Mouse (Mus musculus): ENCODE measurements at regions not wholly inside any gene's neighbourhood (a gene's known extent, or its start where the extent isn't known, plus 50 kb on each side); places are given as distances from the start of the nearest gene placed in this dataset.

DNA sequence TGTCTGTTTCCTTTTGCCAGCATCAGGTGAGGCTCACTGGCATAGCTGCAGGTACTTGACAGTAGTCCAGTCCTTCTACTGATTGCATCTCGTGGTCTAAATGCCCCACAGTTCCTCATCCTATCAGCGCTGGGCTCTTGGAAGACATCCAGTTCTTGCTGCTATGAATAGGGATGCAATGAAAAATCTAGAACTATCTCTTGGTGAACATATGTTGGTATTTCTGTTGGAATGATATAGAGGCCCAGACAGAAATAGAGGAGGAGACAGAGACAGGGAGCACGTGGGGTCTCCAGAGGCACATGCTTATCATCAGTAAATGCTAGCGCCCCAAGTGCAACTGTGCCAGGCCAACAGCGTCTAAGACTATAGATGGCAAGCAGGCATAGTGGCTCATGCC, 81.4 kb upstream of the Ctnnb1 start:
- no peak for ATAC-seq (ENCODE audit: low read depth)
- no peak overlapping the region for H3K27ac ChIP-seq (ENCODE audit: low read depth, low read length)
- no peak overlapping the region for H3K4me3 ChIP-seq (ENCODE audit: low read depth, low read length)
- H3K36me3 ChIP-seq (ENCODE audit: control insufficient read depth, insufficient read depth, low read length), result no peaks in the 10 kb centered on the region
- H3K9me3 ChIP-seq (ENCODE audit: control insufficient read depth, low read length), result no peaks in the 10 kb centered on the region
- no peaks in the 10 kb centered on the region for H3K4me1 ChIP-seq (ENCODE audit: control insufficient read depth, insufficient read depth, low read length)
- H3K4me2 ChIP-seq (ENCODE audit: low read depth, low read length), result no peak overlapping the region
- WGBS, result 83% methylated on average over 5 of the region's 5 CpGs
- no peaks in the 10 kb centered on the region for H3K27me3 ChIP-seq (ENCODE audit: control insufficient read depth, insufficient read depth, low read length)
- no peak overlapping the region for H3K9ac ChIP-seq (replicated peaks; ENCODE audit: low read depth, low read length)

DNA sequence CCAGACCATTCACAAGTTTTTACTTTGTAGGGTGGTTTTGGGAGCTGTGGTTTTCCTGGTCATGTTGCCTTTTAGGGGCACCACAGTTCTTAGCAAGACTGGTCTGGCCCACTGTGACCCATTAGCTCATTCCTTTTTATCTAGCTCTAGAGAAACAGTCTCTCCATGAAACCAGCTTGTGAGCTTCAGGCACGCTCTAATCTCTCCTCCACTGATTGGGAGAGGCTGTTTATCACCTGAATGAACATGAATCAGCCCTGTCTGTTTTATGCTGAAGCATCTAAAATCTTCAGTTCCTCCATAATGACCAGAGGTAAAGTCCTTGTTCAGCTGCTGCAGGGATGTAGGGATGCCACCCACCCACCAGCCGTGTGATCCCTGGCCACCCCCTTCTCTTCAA, 80.1 kb upstream of the Ctnnb1 start:
- H3K9ac ChIP-seq (replicated peaks; ENCODE audit: low read depth, low read length), result no peak overlapping the region
- H3K9me3 ChIP-seq (ENCODE audit: control insufficient read depth, low read length), result no peaks in the 10 kb centered on the region
- no peak overlapping the region for H3K4me2 ChIP-seq (ENCODE audit: low read depth, low read length)
- no peaks in the 10 kb centered on the region for H3K36me3 ChIP-seq (ENCODE audit: control insufficient read depth, insufficient read depth, low read length)
- WGBS, result 72% methylated on average over 2 of the region's 2 CpGs
- no peaks in the 10 kb centered on the region for H3K4me1 ChIP-seq (ENCODE audit: control insufficient read depth, insufficient read depth, low read length)
- H3K27ac ChIP-seq (ENCODE audit: low read depth, low read length), result no peak overlapping the region
- H3K4me3 ChIP-seq (ENCODE audit: low read depth, low read length), result no peak overlapping the region
- H3K27me3 ChIP-seq (ENCODE audit: control insufficient read depth, insufficient read depth, low read length), result no peaks in the 10 kb centered on the region
- no peak for ATAC-seq (ENCODE audit: low read depth)

DNA sequence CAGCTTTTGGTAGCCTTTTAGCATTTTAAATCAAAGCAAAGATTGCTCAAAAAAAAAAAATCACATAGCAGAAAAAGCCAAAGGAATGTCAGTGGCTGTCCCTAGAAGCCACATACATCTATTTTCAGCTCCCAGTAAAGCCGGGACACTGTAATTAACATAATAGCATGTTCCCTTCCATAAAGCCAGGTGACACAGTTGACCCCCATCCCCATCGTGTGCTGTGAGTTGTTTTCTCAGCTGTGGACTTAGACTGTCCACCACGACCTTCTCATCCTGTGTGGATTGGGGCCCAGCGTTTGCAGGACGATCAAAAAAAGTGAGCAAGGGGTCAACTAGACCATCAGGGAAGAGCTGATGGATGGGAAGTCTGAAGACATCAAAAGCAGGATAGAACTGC, 78.9 kb upstream of the Ctnnb1 start:
- Histone ChIP-seq H3K4me2 (ENCODE audit: low read depth, low read length) (no peak overlapping the region), H3K27me3 (ENCODE audit: control insufficient read depth, insufficient read depth, low read length) (no peaks in the 10 kb centered on the region), H3K9ac (replicated peaks; ENCODE audit: low read depth, low read length) (no peak overlapping the region), H3K4me3 (ENCODE audit: low read depth, low read length) (no peak overlapping the region), H3K4me1 (ENCODE audit: control insufficient read depth, insufficient read depth, low read length) (no peaks in the 10 kb centered on the region), H3K36me3 (ENCODE audit: control insufficient read depth, insufficient read depth, low read length) (no peaks in the 10 kb centered on the region), H3K9me3 (ENCODE audit: control insufficient read depth, low read length) (no peaks in the 10 kb centered on the region), H3K27ac (ENCODE audit: low read depth, low read length) (no peak overlapping the region)
- no peak for ATAC-seq (ENCODE audit: low read depth)
- WGBS, result 80% methylated on average over 5 of the region's 5 CpGs

DNA sequence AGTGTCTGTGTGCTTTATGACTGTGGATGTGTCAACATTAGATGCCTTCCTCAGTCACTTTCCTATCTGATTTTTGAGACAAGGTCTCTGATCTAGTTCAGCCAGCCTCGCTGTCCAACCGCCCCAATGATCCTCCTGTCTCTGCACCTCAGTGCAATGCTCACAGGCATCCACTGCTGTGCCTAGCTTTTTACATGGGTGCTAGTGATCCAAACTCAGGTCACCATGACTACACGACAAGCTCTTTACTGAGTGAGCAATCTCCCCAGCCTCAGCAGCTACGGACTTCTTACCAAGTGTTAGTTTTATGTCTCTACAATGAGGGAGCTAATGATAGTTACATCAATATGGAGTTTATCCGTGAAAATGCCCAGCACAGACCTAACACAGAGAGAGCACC, 77.1 kb upstream of the Ctnnb1 start:
- peaks cover 3% of the 10 kb centered on the region; the same call in 1 of the 2 replicates for H3K4me1 ChIP-seq (ENCODE audit: control insufficient read depth, insufficient read depth, low read length)
- H3K4me2 ChIP-seq (ENCODE audit: low read depth, low read length), result no peak overlapping the region
- no peak overlapping the region for H3K9ac ChIP-seq (replicated peaks; ENCODE audit: low read depth, low read length)
- 75% methylated on average over 5 of the region's 5 CpGs for WGBS
- H3K36me3 ChIP-seq (ENCODE audit: control insufficient read depth, insufficient read depth, low read length), result no peaks in the 10 kb centered on the region
- ATAC-seq (ENCODE audit: low read depth), result no peak
- H3K27me3 ChIP-seq (ENCODE audit: control insufficient read depth, insufficient read depth, low read length), result no peaks in the 10 kb centered on the region
- no peaks in the 10 kb centered on the region for H3K9me3 ChIP-seq (ENCODE audit: control insufficient read depth, low read length)
- H3K4me3 ChIP-seq (ENCODE audit: low read depth, low read length), result no peak overlapping the region
- no peak overlapping the region for H3K27ac ChIP-seq (ENCODE audit: low read depth, low read length)

DNA sequence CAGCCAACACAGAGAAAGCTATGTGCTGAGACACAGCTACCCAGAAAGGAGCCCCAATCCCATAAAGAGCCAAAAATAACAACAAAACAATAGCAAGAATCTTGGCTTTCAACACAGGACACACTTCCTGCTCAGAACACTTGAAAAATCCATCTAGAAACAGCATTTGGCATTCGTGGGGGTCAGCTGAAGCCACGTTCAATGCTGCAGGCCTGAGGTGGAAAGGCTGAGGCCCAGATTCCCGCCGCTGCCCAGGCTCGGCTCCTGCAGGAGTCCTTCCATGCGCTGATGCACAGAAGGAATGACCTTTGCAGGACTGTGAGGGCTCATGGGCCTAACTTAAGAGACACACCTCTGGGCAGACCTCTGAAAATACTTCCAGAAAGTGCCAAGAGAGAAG, 76.4 kb upstream of the Ctnnb1 start:
- no peak for ATAC-seq (ENCODE audit: low read depth)
- Histone ChIP-seq H3K9me3 (ENCODE audit: control insufficient read depth, low read length) (no peaks in the 10 kb centered on the region), H3K4me2 (ENCODE audit: low read depth, low read length) (no peak overlapping the region), H3K27ac (ENCODE audit: low read depth, low read length) (peak overlapping the region; percentile 34; the same call in 1 of the 2 replicates), H3K27me3 (ENCODE audit: control insufficient read depth, insufficient read depth, low read length) (no peaks in the 10 kb centered on the region), H3K36me3 (ENCODE audit: control insufficient read depth, insufficient read depth, low read length) (no peaks in the 10 kb centered on the region), H3K9ac (replicated peaks; ENCODE audit: low read depth, low read length) (no peak overlapping the region), H3K4me3 (ENCODE audit: low read depth, low read length) (no peak overlapping the region), H3K4me1 (ENCODE audit: control insufficient read depth, insufficient read depth, low read length) (peaks cover 3% of the 10 kb centered on the region; the same call in 1 of the 2 replicates)
- 75% methylated on average over 6 of the region's 6 CpGs for WGBS

DNA sequence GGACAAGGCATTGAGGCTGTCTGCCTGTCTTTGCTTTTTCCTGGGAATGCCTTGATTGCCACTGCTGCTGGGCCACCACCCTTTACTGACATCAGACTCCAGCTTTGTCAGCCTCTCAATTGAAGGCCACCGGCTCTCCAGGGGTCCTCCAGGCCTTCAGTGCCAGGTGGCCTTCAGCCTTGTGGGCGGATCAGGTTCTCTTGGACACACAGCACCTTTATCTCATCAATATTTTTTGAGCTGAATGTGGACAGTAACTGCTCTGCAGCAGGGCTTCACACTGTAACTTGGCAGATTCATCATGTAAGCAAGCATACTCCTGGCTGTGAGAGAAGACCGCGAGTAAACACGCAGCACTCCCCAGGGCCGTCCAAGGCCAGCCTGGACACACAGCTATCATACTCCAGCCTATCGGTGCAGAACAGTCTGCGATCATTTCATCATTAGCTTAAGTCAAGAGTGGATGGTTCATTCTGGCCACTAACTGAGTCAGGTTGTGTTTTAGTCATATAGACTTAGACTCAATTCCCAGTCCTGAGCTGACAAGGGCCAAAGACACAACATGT, 75.9 kb upstream of the Ctnnb1 start:
- no peak overlapping the region for H3K4me3 ChIP-seq (ENCODE audit: low read depth, low read length)
- peaks cover 3% of the 10 kb centered on the region; the same call in 1 of the 2 replicates for H3K4me1 ChIP-seq (ENCODE audit: control insufficient read depth, insufficient read depth, low read length)
- no peak overlapping the region for H3K4me2 ChIP-seq (ENCODE audit: low read depth, low read length)
- no peaks in the 10 kb centered on the region for H3K9me3 ChIP-seq (ENCODE audit: control insufficient read depth, low read length)
- H3K36me3 ChIP-seq (ENCODE audit: control insufficient read depth, insufficient read depth, low read length), result no peaks in the 10 kb centered on the region
- 86% methylated on average over 8 of the region's 8 CpGs for WGBS
- peak overlapping the region; percentile 34; the same call in 1 of the 2 replicates for H3K27ac ChIP-seq (ENCODE audit: low read depth, low read length)
- no peak for ATAC-seq (ENCODE audit: low read depth)
- no peaks in the 10 kb centered on the region for H3K27me3 ChIP-seq (ENCODE audit: control insufficient read depth, insufficient read depth, low read length)
- H3K9ac ChIP-seq (replicated peaks; ENCODE audit: low read depth, low read length), result no peak overlapping the region

DNA sequence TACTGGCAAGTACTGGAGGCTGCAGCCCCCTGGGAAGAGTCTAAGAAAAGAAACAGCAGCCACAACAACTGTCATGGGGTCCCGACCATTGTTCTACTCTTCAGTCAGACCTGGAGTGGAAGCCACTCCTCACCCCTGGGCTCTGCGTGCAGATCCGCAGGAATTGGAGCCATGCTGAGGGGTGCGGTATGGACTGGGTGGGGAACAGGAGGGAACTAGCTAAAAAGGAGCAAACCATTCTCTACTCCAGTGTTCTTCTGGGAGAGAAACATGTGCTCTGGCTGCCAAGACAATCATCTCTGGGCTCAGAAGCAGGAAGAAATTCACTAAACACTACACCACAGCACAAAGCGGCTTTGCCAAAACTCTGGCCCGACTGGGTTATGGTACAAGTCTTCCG, 74.7 kb upstream of the Ctnnb1 start:
- no peak overlapping the region for H3K4me2 ChIP-seq (ENCODE audit: low read depth, low read length)
- H3K4me1 ChIP-seq (ENCODE audit: control insufficient read depth, insufficient read depth, low read length), result peaks cover 3% of the 10 kb centered on the region; the same call in 1 of the 2 replicates
- no peaks in the 10 kb centered on the region for H3K9me3 ChIP-seq (ENCODE audit: control insufficient read depth, low read length)
- no peaks in the 10 kb centered on the region for H3K27me3 ChIP-seq (ENCODE audit: control insufficient read depth, insufficient read depth, low read length)
- ATAC-seq (ENCODE audit: low read depth), result no peak
- 60% methylated on average over 7 of the region's 7 CpGs for WGBS
- no peak overlapping the region for H3K9ac ChIP-seq (replicated peaks; ENCODE audit: low read depth, low read length)
- no peak overlapping the region for H3K27ac ChIP-seq (ENCODE audit: low read depth, low read length)
- H3K4me3 ChIP-seq (ENCODE audit: low read depth, low read length), result no peak overlapping the region
- H3K36me3 ChIP-seq (ENCODE audit: control insufficient read depth, insufficient read depth, low read length), result no peaks in the 10 kb centered on the region

DNA sequence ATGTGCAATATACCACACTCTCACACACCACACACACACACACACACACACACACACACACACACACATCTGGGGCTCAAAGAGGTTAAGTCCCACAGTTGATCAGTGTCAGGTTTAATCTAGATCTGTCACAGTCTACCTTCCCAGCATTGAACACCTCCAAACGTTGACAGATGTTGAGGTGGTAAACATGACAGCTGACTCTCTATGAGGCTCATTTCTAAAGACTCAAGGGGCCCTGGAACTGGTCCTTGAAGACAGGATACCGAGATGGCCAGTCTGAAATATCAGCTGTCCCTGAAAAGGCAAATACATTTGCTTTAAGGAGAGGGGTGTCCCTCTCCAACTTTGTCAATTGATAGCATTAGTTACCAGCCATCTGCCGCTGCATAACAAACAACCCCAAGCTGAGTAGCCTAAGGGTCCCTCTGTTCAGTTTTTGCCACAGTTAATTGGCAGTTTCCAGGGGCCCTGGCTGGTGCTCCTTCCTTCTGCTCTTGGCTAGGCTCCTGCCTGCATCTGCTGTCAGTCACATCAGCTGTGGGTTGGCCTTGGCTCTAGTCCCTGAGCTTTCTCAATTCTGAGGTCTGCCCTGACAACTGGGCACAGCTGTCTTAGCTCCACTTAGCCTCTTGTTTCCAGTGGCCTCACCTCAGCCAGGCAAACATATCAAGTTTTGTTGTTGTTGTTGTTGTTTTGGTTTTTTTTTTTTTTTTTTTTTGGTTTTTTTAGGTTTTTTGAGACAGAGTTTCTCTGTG, 73.5 kb upstream of the Ctnnb1 start:
- 42% methylated on average over 3 of the region's 3 CpGs for WGBS
- no peaks in the 10 kb centered on the region for H3K36me3 ChIP-seq (ENCODE audit: control insufficient read depth, insufficient read depth, low read length)
- no peak overlapping the region for H3K9ac ChIP-seq (replicated peaks; ENCODE audit: low read depth, low read length)
- no peak overlapping the region for H3K4me2 ChIP-seq (ENCODE audit: low read depth, low read length)
- no peak for ATAC-seq (ENCODE audit: low read depth)
- H3K9me3 ChIP-seq (ENCODE audit: control insufficient read depth, low read length), result no peaks in the 10 kb centered on the region
- H3K27me3 ChIP-seq (ENCODE audit: control insufficient read depth, insufficient read depth, low read length), result no peaks in the 10 kb centered on the region
- peaks cover 3% of the 10 kb centered on the region; the same call in 1 of the 2 replicates for H3K4me1 ChIP-seq (ENCODE audit: control insufficient read depth, insufficient read depth, low read length)
- H3K27ac ChIP-seq (ENCODE audit: low read depth, low read length), result no peak overlapping the region
- H3K4me3 ChIP-seq (ENCODE audit: low read depth, low read length), result no peak overlapping the region

DNA sequence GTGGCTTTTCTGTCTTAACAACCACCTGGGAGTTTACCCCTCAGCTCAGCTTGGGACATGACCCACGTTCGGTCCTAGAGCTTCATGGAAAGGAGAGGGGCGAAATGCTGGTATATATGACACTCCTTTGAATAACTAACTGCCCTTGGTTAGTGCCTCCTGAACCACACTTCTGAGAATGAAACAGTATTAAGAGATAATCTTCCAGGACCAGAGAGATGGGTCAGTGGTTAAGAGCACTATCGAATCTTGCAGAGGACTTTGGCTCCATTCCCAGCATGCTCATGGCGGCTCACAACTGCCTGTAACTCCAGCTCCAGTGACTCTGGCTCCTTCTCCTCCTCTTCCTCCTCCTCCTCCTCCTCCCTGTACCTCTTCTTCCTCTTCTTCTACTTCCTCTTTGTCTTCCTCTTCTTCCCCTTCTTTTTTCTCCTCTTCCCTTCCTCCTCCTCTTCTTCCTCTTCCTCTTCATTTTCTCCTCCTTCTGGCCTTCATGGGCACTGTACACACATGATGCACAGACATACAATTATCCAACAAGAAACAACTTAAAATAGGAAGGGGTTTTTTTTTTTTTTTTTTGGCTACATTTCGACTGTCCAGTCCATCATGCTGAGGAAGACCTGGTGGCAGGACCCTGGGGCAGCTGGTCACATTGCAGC, 71.0 kb upstream of the Ctnnb1 start:
- Histone ChIP-seq H3K36me3 (ENCODE audit: control insufficient read depth, insufficient read depth, low read length) (no peaks in the 10 kb centered on the region), H3K9ac (replicated peaks; ENCODE audit: low read depth, low read length) (no peak overlapping the region), H3K9me3 (ENCODE audit: control insufficient read depth, low read length) (no peaks in the 10 kb centered on the region), H3K4me1 (ENCODE audit: control insufficient read depth, insufficient read depth, low read length) (peaks cover 10% of the 10 kb centered on the region), H3K4me2 (ENCODE audit: low read depth, low read length) (no peak overlapping the region), H3K27me3 (ENCODE audit: control insufficient read depth, insufficient read depth, low read length) (no peaks in the 10 kb centered on the region), H3K27ac (ENCODE audit: low read depth, low read length) (no peak overlapping the region), H3K4me3 (ENCODE audit: low read depth, low read length) (no peak overlapping the region)
- ATAC-seq (ENCODE audit: low read depth), result no peak
- WGBS, result 95% methylated on average over 6 of the region's 6 CpGs

Measured in neural tube, embryonic 14.5 days (tissue).